Mouse (Mus musculus) urinary bladder, adult 18-20 months (tissue): ENCODE data around the gene Fam8a1.

Experiments used
- DNase-seq, 2 experiments: peaks; one replicate each; pipeline ENCODE4 v3.0.0; 2022; ENCODE audit warnings: low spot score in 2 of 2, mixed read lengths in 2 of 2

The Fam8a1 gene

DNA sequence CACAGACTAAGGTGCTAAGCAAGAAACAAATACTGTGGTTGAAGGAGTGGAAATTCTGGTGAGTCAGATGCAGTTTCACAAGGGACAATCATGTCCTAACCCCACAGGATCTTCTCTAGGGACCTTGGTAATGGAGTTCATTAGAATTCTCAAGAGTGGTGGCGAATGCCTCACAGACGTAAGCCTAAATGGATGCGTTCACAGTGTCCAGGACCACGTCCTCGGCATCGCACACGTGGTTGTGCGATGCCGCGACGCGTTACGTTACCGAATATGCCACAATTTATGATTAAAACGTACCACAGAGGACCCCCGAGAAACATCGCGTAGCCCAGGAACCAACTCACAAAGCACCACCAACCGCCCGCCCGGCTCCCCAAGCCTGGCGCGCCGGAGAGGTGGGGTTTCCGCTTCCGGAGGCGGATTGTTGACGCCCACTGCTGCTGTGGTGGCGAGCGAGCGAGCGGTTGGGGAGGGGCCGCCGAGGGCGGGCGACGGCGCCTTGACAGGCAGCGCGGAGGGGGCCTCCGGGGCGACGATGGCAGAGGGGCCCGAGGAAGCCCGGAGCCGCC lies at the start of gene Fam8a1:
Gene Fam8a1, plus strand, starts transcription at position 475 of the 572 bp plus-strand sequence.
- peak; percentile 85 to 91 for DNase-seq

DNA sequence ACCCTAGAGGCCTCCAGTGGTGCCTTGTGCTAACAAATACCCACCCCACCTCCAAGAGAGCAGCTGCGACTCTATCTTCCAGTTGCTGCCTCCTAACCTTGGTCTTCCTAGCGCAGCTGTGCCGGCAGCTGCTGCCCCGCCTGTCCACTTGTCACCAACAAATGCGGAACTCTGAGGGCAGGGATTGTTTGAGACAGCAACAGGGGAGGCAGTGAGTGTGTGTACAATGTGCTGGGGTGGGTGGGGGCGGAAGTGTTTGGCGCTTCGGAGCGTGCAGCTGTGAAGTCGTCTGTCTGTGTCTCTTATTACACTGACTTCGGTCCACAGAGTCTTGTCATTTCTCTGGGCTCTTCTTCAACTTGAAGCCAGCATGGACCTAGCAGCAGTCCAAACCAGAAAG lies 49.7 kb upstream of the Fam8a1 start:
- DNase-seq, result no peak

DNA sequence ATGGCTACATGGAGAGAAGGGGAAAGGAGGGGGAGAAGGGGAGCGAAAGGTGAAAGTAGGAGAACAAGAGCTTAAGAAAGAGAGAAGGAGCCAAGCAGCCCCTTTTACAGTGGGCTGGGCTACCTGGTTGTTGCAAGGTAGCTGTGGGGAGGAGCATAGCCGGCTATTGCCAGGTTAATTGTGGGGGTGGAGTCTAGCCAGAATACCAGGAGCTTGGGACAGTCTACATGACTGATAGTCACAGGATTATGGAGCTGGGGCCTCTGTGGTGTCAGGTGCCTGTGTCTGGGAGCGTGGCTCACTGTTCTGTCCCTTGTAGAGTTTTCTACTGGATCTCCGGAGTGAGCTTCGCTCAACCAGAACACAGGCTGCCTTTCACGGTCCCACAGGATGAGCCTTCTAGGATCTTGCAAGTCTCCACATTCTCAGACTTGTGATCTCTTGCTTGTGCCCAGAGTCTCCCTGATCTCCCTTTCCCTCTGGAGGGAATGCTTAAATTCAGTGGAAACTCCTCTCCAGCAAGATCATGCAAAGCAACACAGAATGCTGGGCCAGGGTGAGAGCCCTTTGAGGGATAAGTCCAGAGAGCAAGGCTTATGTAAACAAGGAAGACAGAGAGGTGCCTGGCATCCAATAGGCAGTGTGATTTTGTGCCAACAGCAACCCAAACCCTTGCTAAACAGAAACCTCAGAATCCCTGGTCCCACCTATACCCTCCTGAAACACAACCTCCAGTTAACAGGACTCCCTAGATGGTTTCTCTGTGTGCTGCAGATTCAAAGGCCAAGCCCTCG lies 48.2 kb upstream of the Fam8a1 start:
- no peak for DNase-seq

DNA sequence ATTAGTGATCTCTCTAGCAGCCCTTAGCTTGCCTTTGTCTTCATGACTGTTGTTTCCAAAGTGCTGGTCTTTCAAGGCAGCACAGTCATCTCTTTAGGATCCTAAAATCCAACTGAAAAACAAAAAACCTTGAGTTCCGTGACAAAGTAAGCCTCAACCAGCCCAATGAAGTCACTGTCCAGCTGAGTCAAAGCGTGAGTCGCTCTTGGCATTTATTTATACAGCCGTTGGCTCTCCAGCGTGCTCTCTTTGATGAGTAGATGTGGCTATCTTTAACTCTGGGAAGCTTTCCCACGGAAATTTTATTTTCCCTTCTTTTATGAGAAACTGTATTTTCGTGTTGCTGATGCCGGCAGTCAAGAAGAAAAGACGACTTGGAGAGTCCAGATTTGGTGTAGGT lies 42.7 kb upstream of the Fam8a1 start:
- DNase-seq, result no peak

DNA sequence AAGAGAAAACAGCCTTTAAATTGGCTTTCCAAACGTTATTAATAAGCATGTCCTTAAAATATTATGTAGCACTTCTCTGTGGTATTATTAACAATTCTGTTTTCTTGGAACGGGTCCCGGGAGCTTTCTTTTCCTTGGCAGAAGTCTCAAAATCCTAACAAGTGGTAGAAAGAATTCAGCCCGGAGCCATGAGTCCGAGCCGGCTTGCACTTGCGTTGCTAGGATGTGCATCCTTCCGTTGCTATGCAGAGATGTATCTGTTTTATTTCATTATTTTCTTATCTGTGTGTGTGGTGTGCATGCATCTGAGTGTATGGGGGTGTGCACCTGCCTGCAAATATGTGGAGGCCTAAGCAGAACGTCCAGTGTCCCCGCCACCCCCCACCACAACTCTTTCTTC lies 41.5 kb upstream of the Fam8a1 start:
- DNase-seq, result no peak

DNA sequence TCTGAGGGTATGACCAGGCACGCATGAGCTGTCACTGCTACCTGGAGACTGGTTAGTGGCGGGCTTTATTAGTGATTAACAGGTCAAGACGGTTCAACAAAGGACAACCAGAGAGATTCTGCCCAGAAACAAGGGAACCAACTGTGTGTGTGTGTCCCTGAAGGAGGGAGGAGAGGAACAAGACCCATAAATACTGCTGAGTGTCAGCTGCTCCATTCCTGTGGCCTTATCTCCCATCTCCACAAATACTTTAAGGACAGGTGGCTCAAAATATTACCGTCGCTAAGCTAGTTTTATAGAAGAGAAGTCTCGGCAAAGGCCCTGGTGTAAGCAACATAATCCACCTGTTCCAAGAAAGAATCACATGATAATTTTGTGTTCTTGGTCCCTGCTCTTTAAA lies 39.9 kb upstream of the Fam8a1 start:
- DNase-seq, result no peak

DNA sequence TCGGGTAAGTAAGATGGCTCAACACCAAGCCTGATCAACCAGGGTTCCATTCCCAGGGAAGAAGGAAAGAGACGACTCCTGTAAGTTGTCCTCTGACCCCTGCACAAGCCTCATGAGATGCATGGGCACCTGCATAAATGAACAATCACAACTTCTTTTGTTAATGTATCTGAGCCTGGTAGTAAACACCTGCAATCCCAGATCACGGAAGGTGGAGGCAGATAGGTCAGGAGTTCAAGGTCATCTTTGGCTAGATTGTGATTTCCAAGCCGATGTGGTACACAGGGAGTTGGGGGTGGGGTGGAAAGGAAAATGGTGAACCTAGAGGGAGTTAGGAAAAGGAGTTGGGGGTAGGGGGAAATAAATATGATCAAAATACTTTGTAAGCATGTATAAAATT lies 36.5 kb upstream of the Fam8a1 start:
- DNase-seq, result no peak

DNA sequence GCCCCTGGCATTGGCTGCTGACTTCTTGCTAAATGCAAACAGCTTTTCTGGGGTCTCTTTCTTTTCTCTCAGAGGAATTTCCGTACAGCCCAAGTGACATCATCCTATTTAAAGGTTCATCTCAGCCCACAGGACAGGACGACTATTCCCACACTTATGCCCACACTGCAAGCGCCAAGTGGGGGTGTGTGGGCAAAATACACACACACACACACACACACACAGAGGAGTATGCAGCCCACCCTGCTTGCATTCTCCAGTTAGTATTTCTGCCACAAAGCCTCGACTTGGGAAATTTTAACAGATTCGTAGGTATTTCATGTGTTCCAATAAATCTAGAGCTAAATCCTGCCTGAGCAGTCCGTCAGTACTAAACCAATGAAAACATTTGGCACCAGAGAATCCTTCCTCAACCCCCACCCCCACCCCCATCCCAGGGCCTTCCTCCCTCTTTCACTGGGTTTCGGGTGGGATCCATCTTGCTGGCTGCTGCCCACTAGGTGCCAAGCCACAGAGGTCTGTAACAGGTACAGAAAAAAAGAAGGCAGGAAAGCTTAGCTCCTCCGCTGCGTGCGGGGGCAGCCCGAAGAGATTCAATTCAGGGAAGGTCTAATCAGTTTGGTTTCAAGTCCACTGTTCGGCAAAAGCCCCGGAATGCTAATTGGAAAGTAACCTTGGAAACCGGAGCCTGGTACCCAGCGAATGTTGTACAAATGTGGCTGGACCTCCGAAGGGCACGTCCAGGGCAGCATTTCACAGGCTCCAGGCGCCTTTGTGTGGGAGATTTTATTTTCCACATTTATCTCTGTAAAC lies 35.8 kb upstream of the Fam8a1 start:
- no peak for DNase-seq

DNA sequence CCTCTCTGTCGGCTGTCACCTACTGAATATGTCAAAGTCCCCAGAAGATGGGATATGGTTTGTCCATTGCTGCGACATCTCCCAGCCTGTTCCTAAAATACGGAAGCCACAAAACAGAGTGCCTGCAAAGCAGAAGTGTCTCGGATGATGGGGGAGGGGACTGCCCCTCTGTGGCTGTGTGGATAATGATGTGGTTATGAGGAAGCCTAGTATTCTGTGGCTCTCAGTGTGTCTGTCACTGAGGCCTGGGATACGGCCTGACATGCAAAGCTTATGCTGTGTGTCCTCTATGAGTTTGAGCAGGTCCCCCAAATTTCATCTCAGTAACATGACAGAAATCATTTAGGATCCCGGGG lies 35.2 kb upstream of the Fam8a1 start:
- DNase-seq, result no peak

DNA sequence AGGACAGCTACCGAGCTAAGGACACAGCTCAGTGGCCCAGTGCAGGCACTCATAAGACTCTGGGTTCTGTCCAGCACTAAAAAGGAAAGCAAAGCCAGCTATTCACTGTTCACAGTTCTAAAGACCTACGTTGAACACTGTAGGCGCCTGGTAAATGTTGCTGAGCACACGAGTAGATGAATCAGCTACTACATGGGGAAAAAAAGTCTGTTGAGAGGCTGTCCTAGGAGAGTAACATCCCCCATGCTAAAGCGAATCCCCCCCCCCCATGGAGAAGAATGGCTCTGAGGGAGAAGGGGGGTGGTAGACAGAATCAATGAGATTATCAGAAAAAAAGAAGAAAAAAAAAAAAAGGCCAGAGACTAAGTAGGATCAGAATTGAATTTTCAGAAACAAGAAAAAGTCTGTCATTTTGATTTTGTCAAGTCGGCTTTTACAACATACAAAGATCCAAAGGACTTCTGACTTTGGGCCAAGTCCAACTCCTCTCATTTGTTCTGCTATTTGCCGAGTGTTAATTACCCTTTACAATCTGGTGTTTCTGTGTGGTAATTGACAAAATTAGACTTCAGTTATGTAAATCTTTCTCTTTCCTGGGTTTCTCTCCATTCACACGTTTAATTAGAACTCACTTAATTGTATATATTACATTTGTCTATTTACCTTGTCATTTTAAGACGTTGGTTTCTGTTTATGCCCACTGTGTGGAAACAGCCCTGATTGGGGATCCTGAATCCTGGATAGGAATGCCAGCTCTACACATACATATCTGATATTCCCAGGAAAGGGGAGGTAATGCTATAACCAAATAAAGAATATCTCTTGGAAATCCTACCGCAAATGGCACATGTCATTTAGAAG lies 28.5 kb upstream of the Fam8a1 start:
- DNase-seq, result no peak

DNA sequence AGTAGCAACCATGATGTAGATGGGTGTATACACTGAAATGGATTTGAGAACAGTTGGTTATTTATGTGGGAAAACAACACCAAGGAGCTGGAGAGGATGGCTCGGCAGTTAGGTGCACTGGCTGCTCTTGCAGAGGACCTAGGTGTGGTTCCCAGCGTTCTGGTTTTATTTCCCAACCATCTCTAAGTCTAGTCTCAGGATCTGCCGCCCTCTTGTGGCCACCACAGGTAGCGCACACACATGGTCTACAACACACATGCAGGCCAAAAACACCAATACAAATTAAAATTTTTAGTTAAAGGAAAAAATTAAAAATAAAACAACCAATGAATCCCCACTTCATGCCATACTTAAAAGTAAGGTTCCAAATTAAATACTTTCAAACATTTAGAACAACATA lies 27.0 kb upstream of the Fam8a1 start:
- no peak for DNase-seq

DNA sequence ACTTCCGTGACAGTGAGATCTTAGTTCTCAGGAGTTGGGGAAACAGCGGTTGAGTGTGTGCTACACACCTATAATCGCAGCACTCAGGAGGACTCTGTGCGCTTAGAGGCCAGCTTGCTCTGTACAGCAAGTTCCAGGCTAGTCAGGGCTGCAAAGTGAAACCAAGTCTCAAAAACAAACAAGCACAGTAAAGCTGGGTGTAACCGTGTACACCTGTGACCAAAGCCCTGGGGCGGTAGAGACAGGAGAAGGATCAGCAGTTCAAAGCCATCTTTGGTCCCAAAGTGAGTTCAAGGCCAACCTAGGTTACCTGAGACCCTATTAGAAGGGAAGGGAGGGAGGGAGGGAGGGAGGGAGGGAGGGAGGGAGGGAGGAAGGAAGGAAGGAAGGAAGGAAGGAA lies 25.1 kb upstream of the Fam8a1 start:
- DNase-seq, result no peak

DNA sequence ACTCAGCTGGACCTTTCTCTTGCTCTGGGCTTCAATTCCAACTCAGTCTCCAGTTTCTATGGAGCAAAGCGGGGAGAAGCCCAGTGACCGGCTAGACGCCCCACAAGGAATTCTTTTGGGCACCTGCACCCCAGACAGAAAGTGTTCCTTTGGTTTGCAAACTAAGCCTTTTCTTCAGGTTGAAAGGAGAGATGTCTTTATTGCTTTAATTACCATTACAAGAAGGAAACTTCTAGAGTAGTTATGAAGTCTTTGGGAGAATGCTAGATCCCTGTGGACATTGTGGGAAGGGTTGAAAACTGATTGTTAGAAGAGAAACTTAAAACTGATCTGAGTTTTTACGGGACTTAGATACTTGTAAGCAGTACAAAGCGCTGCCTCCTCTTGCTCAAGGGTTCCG lies 23.8 kb upstream of the Fam8a1 start:
- DNase-seq, result no peak

DNA sequence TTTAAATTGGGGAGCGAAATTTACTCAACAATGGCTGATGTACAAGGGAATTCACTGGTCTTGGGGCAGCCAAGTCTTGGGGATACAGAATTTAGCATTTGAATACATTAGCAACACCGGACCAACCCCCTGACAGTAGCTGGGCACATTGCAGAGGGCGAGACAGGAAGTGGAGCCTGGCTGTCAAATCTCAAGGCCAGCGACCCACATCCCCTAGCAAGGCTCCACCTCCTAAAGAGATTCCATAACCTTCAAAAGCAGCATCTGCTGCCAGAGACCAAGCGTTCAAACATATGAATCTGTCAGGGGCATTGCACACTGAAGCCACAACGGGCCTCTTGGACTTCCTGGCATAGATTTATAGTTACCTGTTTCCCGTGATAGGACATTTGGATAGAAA lies 17.5 kb upstream of the Fam8a1 start:
- DNase-seq, result no peak

DNA sequence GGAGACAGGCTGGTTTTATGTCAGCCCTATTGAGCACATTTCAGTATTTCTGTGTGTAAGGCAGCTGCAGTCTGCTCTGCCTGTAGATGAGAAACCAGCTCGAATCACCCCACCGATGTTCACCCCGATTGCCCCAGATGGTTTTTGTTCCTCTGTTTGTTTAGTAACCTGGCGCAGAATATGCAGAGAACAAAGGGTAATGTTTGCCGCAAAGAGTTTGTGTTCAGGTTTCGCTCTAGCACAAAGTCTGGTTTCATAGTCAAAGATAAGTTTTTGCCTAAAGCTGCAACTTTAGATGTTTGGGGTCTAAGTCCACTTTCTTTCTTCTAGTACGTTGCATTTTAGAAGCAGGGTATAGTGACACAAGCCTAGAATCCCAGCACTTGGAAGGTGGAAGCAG lies 16.7 kb upstream of the Fam8a1 start:
- no peak for DNase-seq

DNA sequence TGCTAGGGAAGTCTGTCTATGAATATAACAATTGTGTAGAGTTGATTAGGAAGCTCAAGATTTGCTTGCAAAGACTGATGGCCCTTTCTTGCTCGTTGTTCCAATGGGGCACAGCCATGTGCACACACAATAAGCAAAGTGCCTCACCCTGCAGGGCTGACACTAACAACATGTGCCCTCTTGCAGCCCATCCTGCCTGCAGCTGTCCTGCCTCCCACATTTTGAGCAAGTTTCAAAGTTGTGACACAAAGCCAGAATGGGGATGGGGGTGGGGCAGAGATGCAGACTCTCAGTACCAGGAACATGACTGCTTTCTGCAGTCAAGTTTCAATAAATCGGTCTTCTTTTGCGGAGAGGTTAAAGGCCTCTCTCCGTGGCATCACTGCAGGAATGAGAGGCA lies 15.7 kb upstream of the Fam8a1 start:
- DNase-seq, result no peak

DNA sequence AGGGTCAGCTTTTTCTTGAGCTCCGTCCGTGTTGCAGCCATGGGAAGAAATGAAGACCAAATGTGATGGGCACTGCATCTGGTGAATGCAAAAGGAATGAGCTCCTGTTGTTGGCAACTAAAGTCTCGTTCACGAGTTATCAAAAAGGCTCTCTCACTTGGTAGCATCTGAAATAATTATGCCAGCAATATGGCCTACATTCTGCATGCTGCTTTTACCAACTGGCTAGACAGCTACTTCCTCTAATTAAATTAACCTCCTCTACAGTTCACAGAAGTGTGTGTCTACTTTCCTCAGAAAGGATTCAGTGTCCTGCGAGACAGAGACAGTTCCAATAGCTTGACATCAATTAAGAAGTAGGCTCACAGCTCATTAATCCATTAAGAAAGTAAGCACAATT lies 14.8 kb upstream of the Fam8a1 start:
- no peak for DNase-seq

DNA sequence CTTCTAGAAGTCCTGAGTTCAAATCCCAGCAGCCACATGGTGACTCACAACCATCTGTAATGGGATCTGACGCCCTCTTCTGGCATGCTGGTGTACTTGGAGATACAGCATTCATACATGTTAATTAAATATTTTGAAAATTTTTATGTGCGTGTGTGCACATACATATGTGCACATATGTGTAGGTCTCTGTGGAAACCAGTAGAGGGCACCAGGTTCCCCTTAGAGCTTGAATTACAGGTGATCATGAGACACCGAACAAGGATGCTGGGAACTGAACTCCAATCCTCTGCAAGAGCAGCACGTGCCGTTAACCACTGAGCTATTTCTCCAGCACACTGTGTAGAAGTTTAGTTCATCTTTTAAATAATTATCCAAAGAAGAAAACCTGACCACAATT lies 10.1 kb upstream of the Fam8a1 start:
- no peak for DNase-seq

DNA sequence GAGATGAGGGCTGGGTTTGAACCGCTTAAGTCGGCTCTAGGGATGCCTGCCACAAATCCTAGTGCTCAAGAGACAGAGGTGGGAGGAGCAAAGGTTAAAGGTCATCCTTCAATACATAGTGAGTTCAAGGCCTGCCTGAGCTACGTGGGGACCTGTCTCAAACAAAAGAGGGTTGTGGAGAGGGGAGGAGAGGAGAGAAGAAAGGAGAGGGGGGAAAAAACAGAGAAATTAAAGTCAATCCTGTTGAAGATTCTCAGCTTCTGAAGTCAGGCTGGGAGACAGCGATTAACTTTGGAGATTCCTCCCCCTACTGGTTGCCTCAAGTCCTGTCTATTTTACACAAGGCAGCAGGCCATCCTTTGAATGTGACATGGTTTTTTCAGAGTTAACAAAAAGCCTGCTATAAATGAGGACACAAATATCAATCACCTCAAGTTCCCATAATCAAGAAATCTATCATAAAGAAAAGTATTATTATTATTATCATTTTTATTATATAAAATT lies 5.8 kb upstream of the Fam8a1 start:
- no peak for DNase-seq

DNA sequence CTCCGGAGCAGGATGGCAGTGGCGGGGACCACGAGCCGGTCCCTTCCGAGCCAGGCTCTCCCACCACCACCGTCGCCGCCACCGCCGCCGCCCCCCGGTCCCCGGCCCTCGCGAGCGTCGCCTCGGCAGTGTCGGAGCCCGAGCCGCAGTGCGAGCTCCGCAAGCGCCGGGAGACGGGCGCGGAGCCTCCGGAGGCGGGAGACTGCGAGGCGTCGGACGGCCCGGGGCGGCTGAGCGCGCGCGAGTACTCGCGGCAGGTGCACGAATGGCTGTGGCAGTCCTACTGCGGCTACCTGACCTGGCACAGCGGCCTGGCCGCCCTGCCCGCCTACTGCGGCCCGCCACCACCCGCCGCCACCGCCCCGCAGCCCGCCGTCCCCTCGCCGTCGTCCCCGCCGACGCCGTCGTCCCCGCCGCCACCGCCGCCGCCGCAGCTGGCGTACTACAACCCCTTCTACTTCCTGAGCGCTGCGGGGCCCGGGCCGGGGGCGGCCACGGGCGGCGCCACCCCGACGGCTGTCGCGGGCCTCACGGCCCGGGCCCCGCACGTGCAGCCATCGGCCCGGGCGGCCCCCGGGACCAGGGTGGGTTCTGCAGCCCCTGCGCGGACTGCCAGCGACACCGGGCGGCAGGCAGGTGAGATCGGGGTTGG lies 424 bp downstream of the Fam8a1 start:
- peak in 1 of 2 experiments; percentile 38 for DNase-seq

DNA sequence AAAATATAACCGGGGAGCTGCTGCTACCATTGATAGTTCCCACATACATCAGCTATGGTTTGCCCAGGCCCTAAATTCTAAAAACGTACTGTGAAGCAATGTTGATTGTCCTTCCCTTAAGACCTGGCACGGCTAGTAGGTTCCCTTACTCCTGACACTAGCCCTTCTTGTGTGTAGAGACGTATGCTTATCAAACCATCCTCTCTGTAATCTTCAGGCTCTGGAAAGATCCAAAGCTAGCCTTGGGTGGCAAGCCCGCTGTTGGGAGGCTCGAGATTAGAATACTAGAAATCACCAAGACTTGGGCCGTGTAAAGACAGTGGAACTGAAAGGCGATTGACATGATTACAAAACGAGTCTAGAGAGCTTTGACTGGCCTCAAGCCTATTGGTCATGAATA lies 1.2 kb downstream of the Fam8a1 start:
- DNase-seq, result no peak
